Mouse (Mus musculus) G1E (cell line): ENCODE data around the gene Casc3. TPM values are rescaled to one million over a fixed set of nuclear protein-coding genes. Genes with fewer than 3 reads are reported as not detected.
A peak's percentile ranks its signal among the peaks of the same experiment; 100 is the strongest.

Source experiments
- ATAC-seq: 2 replicates; pipeline ENCODE4 v1.8.0; 2016; ENCODE audit warnings: mild to moderate bottlenecking; ENCODE audit not compliant: insufficient number of reproducible peaks, poor library complexity, low FRiP score, severe bottlenecking; ENCODE audit errors: extremely low read depth
- DNase-seq: peaks from one replicate; pipeline ENCODE4 v3.0.0; 2012; ENCODE audit warnings: low spot score
- H3K27me3 ChIP-seq: 2 replicates; pipeline ENCODE4 v1.6.1; 2012; ENCODE audit warnings: mild to moderate bottlenecking, low read length, inconsistent platforms; ENCODE audit not compliant: insufficient read depth
- H3K36me3 ChIP-seq: replicated peaks from 2 replicates; pipeline ENCODE3; 2012; ENCODE audit warnings: mild to moderate bottlenecking, inconsistent platforms
- H3K4me1 ChIP-seq: 2 replicates; pipeline ENCODE4 v1.6.1; 2012; ENCODE audit warnings: low read depth, low read length, inconsistent platforms, mixed read lengths; ENCODE audit not compliant: insufficient read depth
- H3K4me3 ChIP-seq: 2 replicates; pipeline ENCODE4 v1.5.1; 2012; ENCODE audit warnings: low read depth, mild to moderate bottlenecking, inconsistent platforms, low read length, moderate library complexity, mixed read lengths
- H3K9me3 ChIP-seq: replicated peaks from 2 replicates; pipeline ENCODE4 v1.6.1; 2012; ENCODE audit warnings: inconsistent platforms
- CTCF ChIP-seq: IDR thresholded peaks from 2 replicates; pipeline ENCODE4 v1.5.1; 2012; ENCODE audit warnings: low read depth, low read length, inconsistent platforms, mixed read lengths
- GATA1 ChIP-seq: IDR thresholded peaks from 2 replicates; pipeline ENCODE4 v1.6.1; 2012; ENCODE audit warnings: borderline replicate concordance, low read length, inconsistent platforms, mixed read lengths
- GATA2 ChIP-seq: IDR thresholded peaks from 2 replicates; pipeline ENCODE4 v1.6.1; 2012; ENCODE audit warnings: low read depth, low read length, inconsistent platforms, borderline replicate concordance
- POLR2AphosphoS5 ChIP-seq: IDR thresholded peaks from 2 replicates; pipeline ENCODE4 v1.6.1; 2012; ENCODE audit warnings: low read depth, low read length, inconsistent platforms; ENCODE audit not compliant: insufficient replicate concordance
- TAL1 ChIP-seq: conservative IDR thresholded peaks from 2 replicates; pipeline ENCODE4 v1.6.1; 2012; ENCODE audit warnings: low read depth, low read length, inconsistent platforms, mixed read lengths
- polyA plus RNA-seq: library from polyadenylated mRNA; stranded (reverse); fragments of >175 nt; gene quantifications from 2 replicates; pipeline ENCODE4 v1.2.3, GENCODE M21; 2012
- total RNA-seq, 2 experiments: library from RNA; stranded (forward) in 1 of 2; stranded (reverse) in 1 of 2; fragments of 200-1000 nt in 1 of 2; fragments of >200 nt in 1 of 2; fragmentation: Nextera tagmentation in 1 of 2; gene quantifications; 2 replicates each; pipeline ENCODE4 v1.2.3; 2014 to 2017

Gene Casc3
- total and polyA plus RNA-seq, 3 experiments = 17.8 to 51.8 (median 42.7) TPM

DNA sequence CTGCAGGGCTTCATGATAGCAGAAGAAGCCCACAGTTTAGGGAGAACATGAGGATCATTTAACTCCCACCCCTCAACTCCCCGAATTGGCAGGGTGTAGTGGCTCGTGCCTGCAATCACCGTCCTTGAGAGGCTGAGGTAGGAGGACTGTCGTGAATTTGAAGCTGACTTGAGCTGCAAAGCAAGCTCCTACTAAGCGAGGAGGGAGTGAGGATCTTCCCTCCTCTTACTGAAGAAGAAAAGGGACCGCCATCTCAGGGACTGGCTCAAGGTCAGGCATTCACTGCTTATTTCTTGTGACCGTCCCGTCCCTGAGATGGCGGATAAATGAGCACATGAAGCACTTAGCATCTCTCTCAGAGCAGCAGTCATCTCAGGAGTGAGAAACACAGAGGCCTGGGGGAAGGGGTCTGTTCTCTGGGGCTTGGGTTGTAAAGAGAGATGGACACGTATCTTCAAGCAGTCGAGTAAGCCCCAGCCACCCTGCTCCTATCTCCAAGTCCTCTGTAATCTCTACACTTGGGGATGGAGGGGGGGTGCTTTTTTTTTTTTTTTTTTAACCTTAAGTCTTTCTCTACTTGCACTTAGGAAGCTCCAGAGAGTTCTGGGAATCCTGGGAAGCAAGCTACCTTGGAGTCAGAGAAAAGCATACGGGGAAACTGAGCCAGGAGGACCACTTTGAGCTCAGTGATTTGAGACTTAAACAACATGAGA lies 28.5 kb upstream of the Casc3 start:
- no peak overlapping the region; the same call in 1 of the 2 replicates for H3K4me3 ChIP-seq
- no peaks in the 10 kb centered on the region for H3K27me3 ChIP-seq
- TF ChIP-seq CTCF = no peak
- no peak for TF ChIP-seq GATA2
- DNase-seq (no peak), ATAC-seq (no peak)
- peaks cover 8% of the 10 kb centered on the region for H3K36me3 ChIP-seq
- peaks cover 64% of the 10 kb centered on the region for H3K4me1 ChIP-seq
- H3K9me3 ChIP-seq = no peaks in the 10 kb centered on the region

DNA sequence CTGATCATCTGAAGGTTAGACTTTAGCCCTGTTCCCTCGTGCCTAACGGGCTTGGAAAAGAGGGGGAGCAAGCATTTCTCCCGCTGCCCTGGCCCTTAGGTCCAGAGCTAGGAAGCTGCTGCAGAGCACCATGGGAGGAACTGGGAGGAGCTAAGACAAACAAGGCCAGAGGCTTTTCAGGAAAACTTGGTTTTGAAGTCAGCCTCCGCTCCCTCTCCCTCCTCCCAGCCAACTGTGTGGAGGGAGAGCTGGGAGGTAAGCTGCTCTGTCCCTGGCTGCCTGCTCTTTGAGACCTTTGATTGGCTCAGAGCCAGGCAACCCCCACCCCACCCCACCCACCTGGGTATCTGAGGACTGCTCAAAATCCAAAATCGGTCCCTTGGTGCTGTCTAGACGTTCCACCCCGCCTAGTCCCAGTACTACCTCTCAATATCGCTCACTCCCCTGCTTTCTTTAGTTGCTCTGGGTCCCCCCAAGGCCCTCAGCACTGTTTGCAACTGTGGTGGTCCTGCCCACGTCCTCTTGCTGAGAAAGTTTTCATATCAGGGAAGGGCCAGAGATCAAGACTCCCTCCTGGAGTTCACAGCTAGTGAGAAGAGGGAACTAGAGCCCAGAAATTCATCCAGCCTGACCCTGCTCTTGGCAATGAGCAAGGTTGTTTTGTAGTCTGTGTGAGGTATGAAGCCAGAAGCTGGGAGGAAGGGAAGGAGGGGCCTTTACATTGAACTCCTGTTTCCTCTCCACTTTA lies 27.7 kb upstream of the Casc3 start:
- ATAC-seq (no peak), DNase-seq (no peak)
- H3K27me3 ChIP-seq = no peaks in the 10 kb centered on the region
- TF ChIP-seq GATA1 = no peak
- no peak for TF ChIP-seq CTCF
- no peak for TF ChIP-seq GATA2
- TF ChIP-seq TAL1 = no peak
- no peak for TF ChIP-seq POLR2AphosphoS5
- no peak overlapping the region for H3K4me3 ChIP-seq
- H3K4me1 ChIP-seq = peaks cover 62% of the 10 kb centered on the region
- H3K36me3 ChIP-seq = no peaks in the 10 kb centered on the region
- H3K9me3 ChIP-seq = no peaks in the 10 kb centered on the region

DNA sequence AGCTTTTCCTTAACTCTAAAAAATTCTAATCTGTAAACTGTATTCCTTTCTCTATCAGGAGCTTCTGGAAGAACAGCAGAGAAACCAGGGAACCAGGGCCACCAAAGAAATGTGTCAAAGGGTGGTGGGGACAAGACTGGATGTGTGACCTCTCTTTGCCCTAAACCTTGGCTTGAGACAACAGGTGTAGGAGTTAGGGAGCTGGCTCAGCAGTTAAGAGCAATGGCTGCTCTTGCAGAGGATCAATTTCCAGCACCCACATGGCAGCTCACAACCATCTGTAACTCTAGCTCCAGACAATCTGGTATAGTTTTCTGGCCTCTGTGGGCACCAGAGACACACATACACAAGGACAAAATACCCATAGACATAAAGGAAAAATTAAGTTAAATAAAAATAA lies 26.8 kb upstream of the Casc3 start:
- DNase-seq = no peak
- no peak for ATAC-seq
- no peaks in the 10 kb centered on the region for H3K9me3 ChIP-seq
- H3K4me3 ChIP-seq = no peak overlapping the region
- H3K36me3 ChIP-seq = no peaks in the 10 kb centered on the region
- no peaks in the 10 kb centered on the region for H3K27me3 ChIP-seq
- peaks cover 62% of the 10 kb centered on the region for H3K4me1 ChIP-seq
- TF ChIP-seq TAL1 = no peak
- TF ChIP-seq POLR2AphosphoS5 = no peak
- TF ChIP-seq CTCF = no peak
- no peak for TF ChIP-seq GATA1
- TF ChIP-seq GATA2 = no peak

GRCm38 (mm10) chr11:98781851-98782512 lies 22.7 kb upstream of the Casc3 start:
- H3K4me3 ChIP-seq = no peak overlapping the region
- no peak for ATAC-seq
- no peaks in the 10 kb centered on the region for H3K36me3 ChIP-seq
- no peaks in the 10 kb centered on the region for H3K27me3 ChIP-seq
- TF ChIP-seq GATA2 (no peak), GATA1 (no peak), POLR2AphosphoS5 (no peak), TAL1 (no peak), CTCF (no peak)
- DNase-seq = no peak
- no peaks in the 10 kb centered on the region for H3K9me3 ChIP-seq
- peaks cover 60% of the 10 kb centered on the region for H3K4me1 ChIP-seq

DNA sequence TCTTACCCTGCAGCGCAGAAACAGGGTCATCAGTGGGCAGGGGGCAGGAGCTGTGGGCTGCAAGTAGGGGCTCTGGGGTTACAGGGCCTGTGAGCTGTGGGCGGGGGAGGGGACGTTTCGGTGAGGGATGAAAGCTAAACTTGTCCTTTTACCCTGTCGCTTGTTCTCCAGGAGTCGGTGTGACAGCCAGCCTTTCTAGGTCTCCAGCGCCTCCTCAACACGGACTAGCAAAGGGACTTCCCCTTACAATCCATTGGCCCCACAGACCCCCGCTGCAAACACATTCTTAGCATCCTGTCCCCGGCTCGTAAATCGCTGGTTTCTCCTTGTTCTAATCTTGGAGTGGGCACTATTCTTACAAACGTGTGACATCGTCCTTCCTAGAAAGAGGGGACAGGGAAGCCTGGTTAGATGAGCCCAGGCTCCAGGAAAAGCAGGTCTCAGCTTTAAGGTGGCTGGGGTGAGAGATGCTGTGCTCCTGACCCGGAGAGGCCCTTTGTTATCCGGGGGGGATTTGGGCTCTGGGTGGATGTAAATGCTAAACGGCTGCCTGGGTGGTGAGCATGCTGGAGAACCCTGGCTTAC lies 22.0 kb upstream of the Casc3 start:
- DNase-seq (no peak), ATAC-seq (no peak)
- no peak for TF ChIP-seq CTCF
- TF ChIP-seq GATA2 = no peak
- no peak for TF ChIP-seq GATA1
- TF ChIP-seq POLR2AphosphoS5 = no peak
- TF ChIP-seq TAL1 = no peak
- Histone ChIP-seq H3K36me3 (no peaks in the 10 kb centered on the region), H3K4me3 (peak overlapping the region; percentile 71), H3K4me1 (peaks cover 60% of the 10 kb centered on the region), H3K27me3 (no peaks in the 10 kb centered on the region), H3K9me3 (no peaks in the 10 kb centered on the region)

DNA sequence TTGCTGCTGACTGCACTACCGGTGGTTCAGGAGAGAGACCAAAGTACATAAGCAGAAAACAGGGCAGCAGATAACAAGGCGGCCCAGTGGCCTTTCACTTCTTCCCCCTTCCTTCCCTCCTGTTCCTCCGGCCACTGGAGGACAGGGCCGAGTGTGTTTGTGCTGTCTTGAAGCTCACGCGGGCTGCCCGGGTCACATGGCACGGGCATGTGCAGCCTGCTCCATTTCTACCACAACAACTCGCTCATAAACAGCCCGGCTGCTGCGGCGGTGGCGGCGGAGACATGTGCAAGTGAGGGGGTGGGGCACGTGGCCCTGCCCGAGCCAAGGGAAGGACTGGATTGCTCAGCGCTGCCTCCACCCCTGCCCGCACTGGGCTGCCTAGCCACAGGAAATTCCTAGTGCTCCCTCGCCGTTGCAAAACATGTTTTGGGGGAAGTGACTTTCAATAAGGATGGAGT lies 21.4 kb upstream of the Casc3 start:
- H3K4me3 ChIP-seq = peak overlapping the region; percentile 71

More for the DNA sequence above, 21.4 kb upstream of the Casc3 start:
- ATAC-seq (peak; percentile 83), DNase-seq (peak; percentile 81)
- Histone ChIP-seq H3K4me1 (peaks cover 64% of the 10 kb centered on the region), H3K36me3 (no peaks in the 10 kb centered on the region), H3K9me3 (no peaks in the 10 kb centered on the region), H3K27me3 (no peaks in the 10 kb centered on the region)
- TF ChIP-seq GATA2 = no peak
- no peak for TF ChIP-seq POLR2AphosphoS5
- TF ChIP-seq TAL1 = no peak
- no peak for TF ChIP-seq CTCF
- no peak for TF ChIP-seq GATA1
